Mouse (Mus musculus): Measurements from ENCODE around the gene Zfp566.
"Not testable (repeated sequence)": the region's sequence is repeated elsewhere in the genome, so short reads cannot be mapped to it uniquely, and the experiment has no call there.

Zfp566 gene

DNA sequence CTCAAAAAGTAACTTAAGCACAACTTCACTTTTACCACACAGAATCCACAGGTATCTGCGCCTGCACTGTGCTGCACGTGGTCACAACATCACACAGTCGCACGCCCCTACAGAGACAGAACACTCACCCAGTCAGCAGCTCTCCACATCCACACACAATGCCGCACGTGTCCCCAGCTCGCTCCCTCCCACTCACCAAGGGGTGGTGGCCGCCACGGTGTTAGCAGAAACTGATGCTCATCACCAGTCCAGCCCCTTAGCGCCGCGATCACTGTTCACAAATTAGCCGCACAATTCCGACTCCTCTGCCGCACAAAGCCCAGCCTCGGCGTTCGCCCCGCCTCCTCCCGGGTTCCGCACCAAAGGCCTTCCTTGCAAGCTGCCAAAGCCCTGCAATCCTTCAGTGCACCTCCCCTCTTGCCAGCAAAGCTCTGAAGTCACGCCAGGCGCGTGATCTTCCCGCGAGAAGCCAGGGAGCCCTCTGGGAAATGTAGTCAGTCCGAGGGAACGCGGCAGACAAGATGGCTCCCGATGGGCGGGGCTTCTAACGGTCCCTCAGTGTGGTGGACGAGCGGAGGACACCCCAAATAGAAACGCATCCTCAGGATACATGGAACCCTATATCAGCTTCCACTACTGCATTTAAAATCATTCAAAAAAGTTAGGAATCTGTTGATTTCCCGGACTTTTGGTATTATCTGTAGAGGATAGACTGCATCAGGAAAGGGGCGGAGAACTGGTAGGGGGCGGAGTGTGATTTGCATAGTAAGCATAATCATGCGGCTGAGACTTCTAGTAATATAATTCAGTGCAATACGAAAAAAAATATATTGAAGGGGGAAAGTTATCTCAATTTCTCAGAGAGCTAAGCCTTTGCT, at the start of gene Zfp566, which contains the start of gene Gm26920:
Gene Zfp566 (minus strand): TSS at position 436 of the 878 bp plus-strand sequence.
Gene Gm26920 (minus strand): TSS at position 319 of the 878 bp plus-strand sequence.
- in situ Hi-C loops (cut with MboI; ENCODE audit: low pct_unique_long_range_greater_than_20kb in 1 of 2, low sequenced_read_pairs in 2 of 2, unreplicated experiment in 1 of 2) = no loop called here

GRCm38 (mm10) chr7:30136826-30137225, 46.5 kb upstream of the Zfp566 start:
- in situ Hi-C loops (cut with MboI; ENCODE audit: low pct_unique_long_range_greater_than_20kb in 1 of 2, low sequenced_read_pairs in 2 of 2, unreplicated experiment in 1 of 2) = no loop called here

DNA sequence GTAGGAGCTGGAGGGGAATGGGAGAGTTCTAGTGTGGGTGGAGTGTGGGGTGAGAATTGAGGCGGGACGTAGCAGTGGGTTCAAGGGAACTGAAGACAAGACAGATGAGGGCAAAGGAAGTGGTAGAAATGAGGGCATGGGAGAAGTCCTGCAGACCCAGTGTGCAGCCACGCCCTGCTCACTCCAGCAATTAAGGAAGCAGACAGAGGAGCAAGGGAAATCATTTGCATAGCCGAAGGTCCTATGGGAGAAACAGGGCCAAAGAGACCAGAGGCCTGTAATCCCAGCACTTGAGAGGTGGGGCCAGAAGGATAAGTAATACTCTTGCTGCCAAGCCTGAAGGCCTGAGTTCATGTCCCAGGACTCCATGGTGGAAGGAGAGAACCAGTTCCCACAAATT, 42.1 kb upstream of the Zfp566 start:
- in situ Hi-C loops (cut with MboI; ENCODE audit: low pct_unique_long_range_greater_than_20kb in 1 of 2, low sequenced_read_pairs in 2 of 2, unreplicated experiment in 1 of 2) = no loop called here

DNA sequence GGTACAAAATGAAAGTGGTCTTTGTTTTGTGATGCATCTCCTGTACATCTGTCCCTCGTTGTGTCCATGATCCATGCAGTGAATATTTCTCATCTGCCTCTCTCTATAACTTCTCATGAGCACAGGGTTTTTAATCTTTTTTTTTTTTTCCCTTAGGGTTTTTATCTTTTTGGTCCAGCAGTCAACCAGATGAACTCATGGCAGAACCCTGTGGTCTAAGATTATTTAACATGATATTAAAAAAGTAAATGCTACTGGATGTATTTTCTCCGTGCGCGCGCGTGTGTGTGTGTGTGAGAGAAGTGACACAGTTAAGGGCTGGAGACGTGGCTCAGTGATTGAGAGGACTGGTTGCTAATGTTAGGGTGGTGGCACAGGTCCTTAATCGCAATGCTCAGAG, 39.6 kb upstream of the Zfp566 start:
- in situ Hi-C loops (cut with MboI; ENCODE audit: low pct_unique_long_range_greater_than_20kb in 1 of 2, low sequenced_read_pairs in 2 of 2, unreplicated experiment in 1 of 2) = no loop called here

- in situ Hi-C loops (cut with MboI; ENCODE audit: low pct_unique_long_range_greater_than_20kb in 1 of 2, low sequenced_read_pairs in 2 of 2, unreplicated experiment in 1 of 2) = no loop called here
Measured at GRCm38 (mm10) chr7:30122188-30122530, 31.8 kb upstream of the Zfp566 start.

GRCm38 (mm10) chr7:30121308-30122187, 31.2 kb upstream of the Zfp566 start, which contains the start of gene Zfp382:
Gene Zfp382, plus strand, starts transcription at chr7:30121942.
- in situ Hi-C loops (cut with MboI; ENCODE audit: low pct_unique_long_range_greater_than_20kb in 1 of 2, low sequenced_read_pairs in 2 of 2, unreplicated experiment in 1 of 2) = no loop called here

DNA sequence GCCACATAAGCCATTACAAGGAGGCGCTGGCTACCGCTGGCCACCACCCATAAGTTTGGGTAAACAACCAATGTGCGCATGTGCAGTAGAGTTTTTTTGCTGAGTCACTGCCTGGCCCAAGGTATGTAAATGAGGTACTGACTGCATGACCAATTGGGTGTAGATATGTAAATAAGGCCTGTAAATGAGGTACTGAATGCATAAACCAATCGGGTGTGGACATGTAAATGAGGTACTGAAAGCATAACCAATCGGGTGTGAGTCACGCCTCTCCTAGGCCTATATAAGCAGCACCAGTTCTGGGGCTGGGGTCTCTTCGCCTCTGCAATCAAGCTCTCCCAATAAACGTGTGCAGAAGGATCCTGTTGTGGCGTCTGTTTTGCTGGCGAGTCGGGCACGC, 27.6 kb upstream of the Zfp566 start:
- in situ Hi-C loops (cut with MboI; ENCODE audit: low pct_unique_long_range_greater_than_20kb in 1 of 2, low sequenced_read_pairs in 2 of 2, unreplicated experiment in 1 of 2) = not testable (repeated sequence)

DNA sequence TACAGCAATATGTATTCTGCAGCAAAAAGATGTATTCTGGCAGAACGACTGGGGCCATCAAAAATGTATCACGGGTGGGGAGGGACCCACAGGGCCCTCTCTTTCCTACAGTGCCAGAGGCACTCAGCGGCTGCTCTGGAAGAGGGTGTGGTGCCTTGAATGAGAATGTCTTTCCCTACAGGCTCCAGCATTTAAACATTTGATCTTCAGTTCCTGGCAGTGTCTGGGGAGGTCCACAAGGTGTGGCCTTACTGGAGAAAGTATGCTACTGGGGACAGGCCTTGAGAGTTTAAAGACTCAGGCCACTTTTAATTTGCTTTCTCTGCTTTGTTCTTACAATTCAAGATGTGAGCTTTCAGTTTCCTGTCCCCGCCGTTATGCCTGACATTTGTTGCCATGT, 25.7 kb upstream of the Zfp566 start:
- in situ Hi-C loops (cut with MboI; ENCODE audit: low pct_unique_long_range_greater_than_20kb in 1 of 2, low sequenced_read_pairs in 2 of 2, unreplicated experiment in 1 of 2) = no loop called here

GRCm38 (mm10) chr7:30099297-30099696, 9.0 kb upstream of the Zfp566 start:
- in situ Hi-C loops (cut with MboI; ENCODE audit: low pct_unique_long_range_greater_than_20kb in 1 of 2, low sequenced_read_pairs in 2 of 2, unreplicated experiment in 1 of 2) = no loop called here

DNA sequence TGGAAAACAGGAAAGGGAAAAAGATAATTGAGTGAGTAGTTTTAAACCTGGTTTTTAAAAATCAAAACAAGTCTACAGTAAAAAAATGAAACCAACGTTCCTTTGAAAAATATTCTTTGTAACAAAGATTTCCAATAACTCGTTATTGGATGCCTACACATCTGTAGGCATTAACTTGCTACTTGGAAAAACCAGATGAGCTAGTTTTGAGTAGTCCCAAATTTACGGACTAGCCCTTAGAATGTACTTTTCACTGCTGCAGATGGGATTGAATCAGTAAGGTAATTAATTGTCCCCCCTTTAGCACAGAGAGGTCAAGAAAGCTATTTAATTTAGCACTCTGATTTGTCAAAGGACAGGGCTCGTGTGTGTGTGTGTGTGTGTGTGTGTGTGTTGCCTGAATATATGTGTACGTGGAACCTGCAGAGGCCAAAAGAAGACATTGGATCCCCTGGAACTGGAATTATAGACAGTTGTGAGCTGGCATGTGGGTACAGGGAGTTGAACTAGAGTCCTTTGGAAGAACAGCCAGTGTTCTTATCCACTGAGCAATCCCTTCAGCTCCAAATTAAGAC, 5.3 kb upstream of the Zfp566 start:
- in situ Hi-C loops (cut with MboI; ENCODE audit: low pct_unique_long_range_greater_than_20kb in 1 of 2, low sequenced_read_pairs in 2 of 2, unreplicated experiment in 1 of 2) = no loop called here

DNA sequence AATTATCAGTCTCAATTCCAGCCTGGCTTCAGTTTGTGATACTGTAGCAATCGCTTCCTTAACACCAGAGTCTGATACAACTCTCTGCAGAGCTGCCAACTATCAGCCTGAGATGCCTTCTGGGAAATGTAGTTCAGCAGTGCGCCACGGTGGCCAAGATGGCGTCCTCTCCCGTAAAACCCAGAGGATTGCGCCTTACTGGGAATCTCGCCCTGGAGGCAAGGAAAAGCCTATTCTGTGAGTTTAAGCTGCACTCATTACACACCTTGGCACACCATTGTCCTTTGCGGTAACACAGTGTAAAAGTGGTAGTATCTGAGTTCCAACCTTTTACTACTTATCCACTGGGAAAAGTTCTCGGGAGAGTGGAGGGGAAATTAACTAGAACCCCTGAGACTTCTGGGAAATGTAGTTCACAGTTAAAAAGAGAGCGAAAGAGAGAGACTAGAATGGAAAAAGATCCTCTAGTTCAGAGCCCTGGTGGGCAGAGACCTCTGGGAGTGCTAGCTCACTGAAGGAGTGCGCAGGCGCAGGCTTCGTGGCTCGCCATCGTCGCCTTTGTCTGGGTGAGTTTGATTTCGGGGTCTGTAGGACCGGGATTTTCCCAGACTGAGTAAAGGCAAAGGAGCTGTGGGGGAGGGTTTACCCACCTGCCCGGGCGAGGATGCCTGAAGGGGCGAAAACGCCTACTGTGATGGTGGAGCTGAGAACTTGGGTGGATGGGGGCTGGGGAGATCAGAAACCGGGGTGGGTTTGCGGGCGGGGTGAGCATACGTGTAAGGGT, 4.5 kb upstream of the Zfp566 start, which contains the start of gene Zfp260:
Gene Zfp260 (plus strand): TSS at position 132 of the 784 bp plus-strand sequence.
- in situ Hi-C loops (cut with MboI; ENCODE audit: low pct_unique_long_range_greater_than_20kb in 1 of 2, low sequenced_read_pairs in 2 of 2, unreplicated experiment in 1 of 2) = no loop called here

DNA sequence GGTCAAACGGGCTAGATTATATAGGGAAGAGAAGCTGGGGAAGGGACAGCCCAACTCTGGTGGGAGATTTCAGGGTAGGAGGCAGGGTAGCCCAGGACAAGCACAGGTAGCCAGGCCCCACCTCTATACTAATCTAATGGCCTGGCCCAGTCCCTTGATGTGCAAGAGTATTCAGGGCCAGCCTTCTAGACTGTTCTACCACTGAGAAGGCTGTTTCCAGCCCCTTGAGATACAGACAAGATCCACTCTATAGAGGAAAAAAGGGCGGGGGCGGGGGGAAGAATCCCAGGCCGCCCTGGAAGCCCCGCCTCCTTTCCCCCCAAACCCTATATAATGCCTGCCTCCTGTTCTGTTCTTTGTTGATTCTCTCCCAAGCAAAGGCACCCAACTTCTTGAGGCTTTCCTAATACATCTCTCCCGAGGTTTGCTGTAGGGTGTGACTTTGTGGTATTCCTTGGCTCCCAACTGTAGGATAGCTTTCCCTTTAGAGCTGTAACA, 3.6 kb upstream of the Zfp566 start:
- in situ Hi-C loops (cut with MboI; ENCODE audit: low pct_unique_long_range_greater_than_20kb in 1 of 2, low sequenced_read_pairs in 2 of 2, unreplicated experiment in 1 of 2) = no loop called here

- in situ Hi-C loops (cut with MboI; ENCODE audit: low pct_unique_long_range_greater_than_20kb in 1 of 2, low sequenced_read_pairs in 2 of 2, unreplicated experiment in 1 of 2) = no loop called here
Measured at GRCm38 (mm10) chr7:30092666-30093065, 2.3 kb upstream of the Zfp566 start.

GRCm38 (mm10) chr7:30090970-30091585, 751 bp upstream of the Zfp566 start:
- in situ Hi-C loops (cut with MboI; ENCODE audit: low pct_unique_long_range_greater_than_20kb in 1 of 2, low sequenced_read_pairs in 2 of 2, unreplicated experiment in 1 of 2) = no loop called here

DNA sequence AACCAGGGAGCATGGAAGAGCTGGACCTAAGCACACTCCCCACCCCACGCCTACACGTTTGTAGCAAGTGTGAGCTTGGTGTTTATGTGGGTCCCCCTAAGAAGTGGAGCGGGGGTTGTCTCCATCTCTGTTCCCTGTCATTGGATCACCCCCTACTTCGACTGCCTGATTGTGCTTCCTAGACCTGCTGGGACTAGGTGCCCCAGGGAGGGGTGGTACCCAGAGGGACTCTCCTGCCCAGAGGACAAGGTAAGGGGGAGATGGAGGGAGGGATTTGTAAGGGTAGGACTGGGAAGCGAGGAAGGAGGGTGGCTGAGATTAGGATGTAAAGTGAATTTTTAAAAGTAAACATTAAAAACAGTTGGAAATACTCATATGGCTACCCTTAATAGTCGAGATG, 922 bp downstream of the Zfp566 start:
- in situ Hi-C loops (cut with MboI; ENCODE audit: low pct_unique_long_range_greater_than_20kb in 1 of 2, low sequenced_read_pairs in 2 of 2, unreplicated experiment in 1 of 2) = no loop called here

DNA sequence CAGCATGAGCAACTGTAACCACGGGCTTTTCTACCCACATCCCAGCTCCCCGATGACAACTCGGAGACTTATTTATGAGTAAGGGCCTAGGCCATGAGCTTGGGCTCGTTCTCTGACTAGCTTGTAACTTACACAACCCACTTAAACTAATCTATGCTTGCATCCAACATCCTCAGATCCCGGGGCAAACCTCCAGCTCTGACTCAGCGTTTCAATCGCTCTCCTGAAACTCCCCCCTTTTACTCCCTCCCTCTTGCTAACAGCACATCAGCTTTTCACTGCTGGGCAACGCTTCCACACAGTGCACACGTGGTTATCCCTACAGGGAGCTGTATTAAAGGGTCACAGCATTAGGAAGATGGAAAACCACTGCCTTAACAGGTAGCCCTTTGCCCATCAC, 3.8 kb downstream of the Zfp566 start:
- in situ Hi-C loops (cut with MboI; ENCODE audit: low pct_unique_long_range_greater_than_20kb in 1 of 2, low sequenced_read_pairs in 2 of 2, unreplicated experiment in 1 of 2) = no loop called here

DNA sequence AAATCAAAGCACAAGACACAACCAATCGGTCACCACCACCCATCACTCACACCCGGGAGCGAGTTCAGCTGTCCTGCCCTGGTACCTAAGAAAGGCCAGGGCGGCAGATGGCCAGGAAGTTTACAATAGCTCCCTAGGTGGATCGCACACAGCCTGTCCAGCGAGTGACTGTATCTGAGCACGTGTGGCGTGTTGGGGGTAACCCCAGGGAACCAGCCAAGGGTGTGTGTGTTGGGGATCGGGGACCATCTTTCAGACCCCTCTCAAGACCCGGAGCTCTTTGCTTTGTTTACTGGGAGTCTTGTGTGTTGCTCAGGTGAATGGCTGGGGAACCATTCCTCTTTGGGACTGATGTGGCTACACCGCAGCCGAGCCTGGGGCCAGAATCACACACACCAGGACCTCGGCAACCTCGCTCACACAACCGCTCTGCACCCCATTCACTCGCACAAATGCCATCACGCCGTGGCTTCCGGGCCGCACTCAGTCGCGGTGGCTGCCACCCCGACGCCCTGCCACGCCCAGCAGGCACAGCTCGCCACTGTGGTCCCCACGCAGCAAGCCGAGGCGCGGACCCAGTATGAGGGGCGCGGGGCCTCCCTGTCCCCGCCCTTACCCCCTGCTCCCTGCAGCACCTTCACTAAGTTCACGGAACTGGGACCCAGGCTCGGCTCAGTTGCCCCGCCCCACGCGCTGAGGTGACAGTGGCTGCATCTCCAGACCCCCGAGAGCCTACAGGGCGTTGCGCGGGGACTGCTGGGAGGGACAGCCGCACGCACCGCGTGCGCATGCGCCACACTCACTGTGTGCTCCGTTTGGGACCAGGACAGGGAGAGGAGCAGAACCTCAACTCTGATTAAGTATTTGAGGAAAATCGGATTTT, 17.9 kb downstream of the Zfp566 start, which contains the start of gene Zfp82:
Gene Zfp82 (minus strand): TSS at position 755 of the 883 bp plus-strand sequence.
- in situ Hi-C loops (cut with MboI; ENCODE audit: low pct_unique_long_range_greater_than_20kb in 1 of 2, low sequenced_read_pairs in 2 of 2, unreplicated experiment in 1 of 2) = no loop called here
